Mouse (Mus musculus): Measurements from ENCODE around the gene Fbln2. TPM values are rescaled to one million over a fixed set of nuclear protein-coding genes. Genes with fewer than 3 reads are reported as not detected.

The Fbln2 gene
- total RNA-seq, 2 experiments from 2014 or later = 42.5 to 50.6 TPM

DNA sequence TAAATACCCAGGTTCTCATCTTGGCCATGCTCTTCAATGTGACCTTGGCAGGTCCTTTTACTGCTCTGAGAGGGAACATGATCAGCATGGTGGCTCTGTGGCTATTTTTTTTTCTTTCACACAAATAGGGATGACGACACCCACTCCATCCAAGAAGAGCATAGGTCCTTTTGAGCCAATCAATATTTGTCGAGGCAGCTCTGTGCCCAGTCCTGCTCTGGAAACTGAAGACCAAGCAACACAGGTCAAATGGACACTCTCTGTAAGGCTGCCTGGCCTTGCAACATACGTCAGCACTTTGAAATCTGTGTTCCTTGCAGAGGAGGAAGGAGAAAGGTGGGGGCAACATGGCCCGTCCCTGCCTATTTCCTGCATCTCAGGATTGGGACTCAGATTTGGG is 83.2 kb downstream of the Fbln2 start:
- intact Hi-C loops (cut with DNase I) = no loop called here
- no peak for DNase-seq

DNA sequence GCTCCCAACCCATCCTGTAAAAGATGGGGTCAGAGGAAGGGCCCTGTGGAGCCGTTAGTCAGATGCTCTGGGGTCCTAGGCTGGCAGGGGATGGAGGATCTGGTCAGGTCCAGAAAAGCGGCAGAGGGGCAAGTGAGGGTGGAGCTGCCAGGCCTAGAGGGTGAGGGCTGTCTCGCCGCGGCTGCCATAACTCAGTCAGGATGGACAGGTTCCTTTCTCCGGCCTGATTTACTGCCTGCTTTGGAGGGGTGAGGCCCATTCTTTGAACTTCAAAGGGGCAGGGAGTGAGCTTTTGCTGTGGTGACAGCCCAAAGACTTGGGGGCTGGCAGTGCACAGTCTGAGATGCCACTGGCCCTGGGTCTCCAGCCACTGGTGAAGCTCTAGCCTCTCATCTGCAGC is 86.6 kb downstream of the Fbln2 start:
- no peak for DNase-seq
- intact Hi-C loops (cut with DNase I) = no loop called here

DNA sequence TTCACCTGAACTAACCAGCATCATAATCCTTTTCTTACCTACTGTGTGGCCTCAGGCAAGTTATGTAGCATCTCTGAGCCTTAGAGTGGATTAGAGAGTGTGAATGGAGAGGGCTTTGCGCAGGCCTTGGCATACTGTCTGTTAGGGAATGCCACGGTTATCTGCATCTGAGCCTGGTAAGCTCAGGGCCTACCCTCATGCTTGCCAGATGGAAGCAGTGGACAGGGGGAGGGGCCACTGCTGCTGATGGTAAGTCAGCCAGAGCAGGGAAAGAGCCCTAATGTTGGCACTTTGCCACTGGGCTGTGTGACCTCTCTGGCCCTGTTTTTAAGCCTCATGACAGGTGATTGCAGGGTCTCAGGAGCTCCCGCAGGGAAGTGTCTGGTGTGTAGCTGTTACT is 87.8 kb downstream of the Fbln2 start:
- DNase-seq = no peak
- intact Hi-C loops (cut with DNase I) = no loop called here

DNA sequence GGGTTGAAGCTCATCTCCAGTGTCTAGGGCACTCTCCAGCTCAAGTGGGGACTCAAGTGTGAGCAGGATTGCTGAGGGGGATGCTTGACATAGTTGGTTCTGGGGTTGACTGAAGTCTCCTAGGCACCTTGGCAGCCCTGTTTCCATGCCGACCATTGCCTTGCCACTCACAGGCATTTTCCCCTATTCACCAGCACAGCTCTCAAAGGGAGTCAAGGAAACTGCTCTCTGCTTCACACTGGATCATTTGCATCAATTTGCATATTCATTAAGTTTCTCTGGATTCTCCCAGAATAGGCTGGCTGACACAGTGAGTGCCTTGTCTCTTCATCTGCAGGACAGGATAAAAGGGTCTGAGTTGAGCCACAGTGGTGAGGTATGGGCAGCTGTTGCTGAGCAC is 89.6 kb downstream of the Fbln2 start:
- intact Hi-C loops (cut with DNase I) = no loop called here
- DNase-seq = no peak

DNA sequence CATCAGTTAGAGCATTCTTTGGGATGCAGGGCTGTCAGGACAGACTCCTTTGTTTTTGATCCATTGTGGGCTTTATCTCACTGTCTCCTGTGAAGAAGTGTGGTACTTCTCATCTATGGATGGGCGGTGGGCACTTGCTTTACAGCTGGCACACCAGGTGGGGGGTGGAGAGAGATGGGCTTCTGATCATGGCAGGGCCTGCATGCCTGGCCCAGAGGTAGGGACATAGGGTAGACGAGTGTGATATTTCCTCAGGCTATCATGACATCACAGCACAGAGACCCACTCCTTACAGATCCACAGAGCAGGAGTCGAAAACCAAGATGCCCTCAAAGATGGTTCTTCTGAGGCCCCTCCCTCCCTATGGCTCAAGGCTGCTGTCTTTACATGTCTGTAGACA is 90.1 kb downstream of the Fbln2 start:
- intact Hi-C loops (cut with DNase I) = no loop called here
- DNase-seq = peak in 1 of 2 experiments; percentile 1

DNA sequence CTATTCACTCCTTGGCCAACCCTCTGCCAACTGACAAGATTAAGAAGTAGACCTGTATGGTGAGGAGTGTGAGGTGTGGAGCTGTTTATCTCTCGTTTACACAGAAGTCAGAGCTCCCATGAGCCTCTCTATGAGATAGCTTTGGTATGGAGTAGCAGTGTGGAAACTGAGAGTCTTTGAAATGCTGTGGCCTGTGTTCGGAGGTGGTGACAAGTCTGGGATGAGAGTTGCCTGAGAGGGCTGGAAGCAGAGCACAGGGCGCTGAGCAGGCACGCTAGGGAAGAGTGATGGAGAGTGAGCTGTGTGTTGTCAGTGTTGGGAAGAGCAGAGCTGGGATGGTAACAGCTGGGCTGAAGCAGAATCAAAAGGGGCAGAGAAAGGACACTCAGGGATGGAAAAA is 91.9 kb downstream of the Fbln2 start:
- no peak for DNase-seq
- intact Hi-C loops (cut with DNase I) = no loop called here

DNA sequence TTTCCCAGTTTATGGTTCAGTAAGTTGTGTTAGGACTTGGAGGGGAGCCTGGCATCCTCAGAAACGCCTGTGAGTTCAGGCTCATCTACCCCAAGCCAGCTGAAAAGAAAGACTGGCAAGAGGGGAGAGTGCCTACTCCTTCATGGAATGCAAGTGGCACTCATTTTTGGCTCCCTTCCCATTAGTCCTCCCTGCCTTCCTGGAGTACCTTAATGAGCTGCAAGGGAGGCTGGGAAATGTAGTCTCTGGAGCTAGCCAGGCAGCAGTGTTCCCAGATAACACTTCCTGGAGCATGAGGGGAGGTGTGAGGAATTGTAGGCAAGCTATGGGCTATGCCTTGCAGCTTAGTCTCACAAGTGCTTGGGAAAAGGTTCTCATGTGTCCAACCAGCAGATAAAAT is 95.7 kb downstream of the Fbln2 start:
- intact Hi-C loops (cut with DNase I) = no loop called here
- peak in 1 of 2 experiments; percentile 6 for DNase-seq

DNA sequence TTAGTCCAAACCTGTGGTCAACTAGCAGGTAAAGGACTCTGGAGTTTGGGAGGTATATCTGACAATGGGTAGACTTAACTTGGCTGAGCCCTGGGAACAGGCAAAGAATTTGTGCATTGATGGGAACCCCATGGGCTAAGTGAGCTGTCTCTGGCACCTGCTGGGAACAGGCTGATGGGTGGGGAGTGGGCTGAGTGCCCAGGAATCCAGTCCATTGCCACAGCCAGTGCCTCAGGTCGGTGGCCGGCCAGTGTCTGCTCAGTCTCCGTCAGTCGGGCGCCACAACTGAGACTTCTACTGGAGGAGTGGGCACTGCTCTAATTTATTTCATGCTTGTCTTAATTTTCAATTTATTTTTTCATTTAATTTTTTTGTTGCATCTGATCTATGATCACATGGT is 98.9 kb downstream of the Fbln2 start:
- no peak for DNase-seq
- intact Hi-C loops (cut with DNase I) = no loop called here

DNA sequence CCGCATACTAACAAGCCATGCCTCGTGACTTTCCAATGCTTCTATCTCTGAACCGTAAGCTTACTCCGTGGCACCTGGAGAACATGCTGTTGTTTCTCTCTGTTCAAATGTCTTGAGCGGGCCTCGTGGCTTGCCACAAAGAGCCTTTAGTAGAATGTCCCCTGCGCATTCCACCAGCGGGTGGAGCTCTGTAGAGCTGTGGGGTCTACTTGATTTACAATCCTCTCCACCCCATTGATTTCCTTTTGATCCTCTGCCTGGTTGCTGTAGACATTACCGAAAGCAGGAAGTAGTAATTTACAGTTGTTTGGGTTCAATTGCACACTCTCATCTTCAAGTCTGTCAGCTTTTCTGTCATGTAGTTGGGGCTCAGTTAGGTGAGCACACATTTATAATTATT is 100.2 kb downstream of the Fbln2 start:
- intact Hi-C loops (cut with DNase I) = no loop called here
- no peak for DNase-seq

Other genes starting within 250 kb of the Fbln2 start
- gene Iqsec1, start 223.8 kb upstream of the Fbln2 start, total RNA-seq (2021) = 10 to 100 TPM; 61.2 to 79.8 TPM
- 10 to 100 TPM; 21.1 to 26.3 TPM for gene Nup210, start 95.6 kb upstream of the Fbln2 start, total RNA-seq (2021)
- gene Hdac11, start 55.8 kb upstream of the Fbln2 start, total RNA-seq (2021) = 1 to 10 TPM; 3.7 to 4.0 TPM
- gene Wnt7a, start 198.9 kb downstream of the Fbln2 start, total RNA-seq (2021) = not detected